Mouse (Mus musculus) CD4-positive, CD25-positive, alpha-beta regulatory T cell, adult 2 months (primary cell): ENCODE measurements around the gene Vpreb3.
A peak's percentile ranks its signal among the peaks of the same experiment; 100 is the strongest.

Source experiments
- DNase-seq: peaks from one replicate; pipeline ENCODE4 v3.0.0-alpha.2; 2012; ENCODE audit warnings: low read depth, low spot score

Vpreb3 gene

DNA sequence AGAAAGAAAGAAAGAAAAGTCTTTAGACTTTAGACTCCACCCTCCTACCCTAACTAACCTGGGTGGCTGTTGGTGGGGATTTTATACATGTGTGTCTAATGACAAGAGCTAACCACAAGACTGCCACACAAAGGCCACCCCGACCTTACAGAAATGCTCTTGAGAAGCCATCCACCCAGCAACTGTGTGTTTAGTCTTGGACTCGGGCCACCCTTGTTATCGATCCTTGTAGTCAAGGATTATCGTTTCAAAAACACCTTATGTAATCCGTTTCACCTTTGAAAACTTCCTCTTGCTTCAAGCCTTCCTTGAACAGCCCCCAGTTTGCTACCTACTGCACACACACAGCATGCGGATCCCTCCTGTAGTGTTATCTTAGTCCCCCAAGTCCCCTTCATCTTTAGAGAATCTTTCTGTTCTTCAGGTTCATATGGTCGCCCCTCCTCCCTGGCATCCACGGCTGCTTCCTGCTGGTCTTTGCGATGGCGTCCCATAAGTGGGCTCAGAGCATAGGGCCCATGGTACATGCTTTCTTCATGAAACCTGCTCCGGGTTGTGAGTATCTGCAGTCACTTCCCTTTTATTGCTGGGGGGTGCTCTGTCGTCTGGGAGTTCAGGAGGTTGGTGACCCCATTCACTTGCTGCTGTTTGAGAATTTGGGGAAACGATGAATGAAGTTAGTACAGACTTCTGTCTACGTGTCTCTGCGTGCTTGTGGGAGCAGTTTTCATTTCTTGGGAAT, at the start of gene Vpreb3:
Vpreb3 (plus strand) TSS at position 322 of the 742 bp plus-strand sequence.
- DNase-seq = no peak

DNA sequence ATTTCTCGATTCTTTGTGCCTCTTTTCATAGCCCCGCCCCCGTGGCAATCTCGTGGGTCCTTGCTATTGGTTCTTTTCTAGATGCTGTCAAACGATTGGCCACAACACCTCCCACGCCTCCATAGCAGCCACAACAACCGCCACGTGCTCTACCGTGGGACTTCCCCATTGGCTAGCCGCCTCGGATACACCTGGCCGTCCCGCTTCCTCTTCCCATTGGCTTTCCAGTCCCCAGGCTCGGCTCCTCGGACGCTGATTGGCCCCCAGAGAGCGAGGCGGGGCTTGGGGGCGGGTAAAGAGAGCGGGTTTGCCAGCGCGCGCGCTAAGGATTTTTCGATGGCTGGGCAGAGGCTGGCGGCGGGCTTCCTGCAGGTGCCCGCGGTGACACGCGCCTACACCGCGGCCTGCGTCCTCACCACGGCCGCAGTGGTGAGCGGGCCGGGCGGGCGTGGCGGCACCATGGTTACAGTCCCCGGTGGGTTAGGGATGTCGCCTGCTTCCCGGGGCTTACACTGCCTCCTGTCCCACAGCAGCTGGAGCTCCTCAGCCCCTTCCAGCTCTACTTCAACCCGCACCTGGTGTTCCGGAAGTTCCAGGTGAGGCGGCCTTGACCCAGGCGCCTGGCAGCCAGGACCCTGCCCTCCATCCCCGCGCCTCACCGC, 49.6 kb upstream of the Vpreb3 start, which contains the start of gene Derl3:
Derl3 (plus strand) TSS at position 325 of the 662 bp plus-strand sequence.
- peak; percentile 98 for DNase-seq

DNA sequence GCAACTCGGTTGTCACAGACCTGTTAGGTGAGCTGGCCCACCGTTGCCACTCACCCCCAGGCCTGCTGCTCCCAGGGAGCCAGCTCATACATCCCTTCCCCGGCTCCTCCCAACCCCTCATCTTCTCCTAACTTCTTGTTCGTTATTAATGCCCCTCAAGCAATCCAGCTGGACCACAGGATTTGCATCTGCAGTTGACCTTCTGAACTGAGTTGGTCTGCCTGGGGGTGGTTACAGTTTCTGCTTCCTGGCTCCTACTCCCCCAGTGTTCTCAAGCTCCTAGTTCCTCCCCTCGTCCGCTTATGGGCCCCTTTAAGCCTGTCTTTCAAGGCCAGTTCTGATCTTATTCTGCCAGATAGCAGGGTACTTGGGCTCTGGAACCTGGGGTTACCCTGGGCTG, 48.3 kb upstream of the Vpreb3 start:
- no peak for DNase-seq

DNA sequence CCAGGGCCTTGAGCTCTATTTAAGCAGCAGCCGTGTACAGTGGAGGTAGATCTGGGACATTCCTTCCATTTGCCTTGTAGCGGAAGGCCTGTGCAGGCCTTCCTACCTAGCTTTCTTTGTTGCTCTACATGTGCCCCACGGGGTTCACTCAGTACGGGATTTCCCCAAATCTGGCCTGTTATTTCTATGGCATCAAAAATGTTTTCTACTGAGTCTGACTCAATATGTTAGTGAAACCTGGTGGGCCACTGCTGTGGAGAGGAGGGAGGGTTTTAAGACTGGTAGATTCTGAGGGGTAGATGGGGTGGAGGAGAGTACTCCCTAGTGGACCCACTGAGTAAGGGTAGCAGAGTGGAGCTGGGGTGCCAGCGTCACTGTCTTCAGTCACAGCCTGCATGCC, 47.1 kb upstream of the Vpreb3 start:
- DNase-seq = peak; percentile 28

DNA sequence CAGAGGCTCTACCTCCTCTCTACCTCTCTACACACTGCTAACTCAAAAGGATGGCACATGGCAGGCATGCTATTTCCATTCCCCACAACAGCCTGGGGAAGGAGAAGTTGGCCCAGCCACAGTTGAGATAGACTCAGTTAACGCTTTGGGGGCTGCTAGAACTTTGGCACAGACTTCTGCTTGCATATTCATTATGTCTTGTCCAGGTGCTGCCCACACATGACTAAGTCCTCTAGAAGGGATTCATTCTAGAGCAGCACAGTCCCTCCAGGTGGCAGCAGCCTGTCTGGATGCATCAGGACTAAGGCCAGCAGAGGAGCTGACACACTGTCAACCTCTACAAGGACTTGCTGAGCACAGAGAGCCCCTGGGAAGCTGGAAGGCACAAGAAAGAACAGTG, 46.6 kb upstream of the Vpreb3 start:
- no peak for DNase-seq

DNA sequence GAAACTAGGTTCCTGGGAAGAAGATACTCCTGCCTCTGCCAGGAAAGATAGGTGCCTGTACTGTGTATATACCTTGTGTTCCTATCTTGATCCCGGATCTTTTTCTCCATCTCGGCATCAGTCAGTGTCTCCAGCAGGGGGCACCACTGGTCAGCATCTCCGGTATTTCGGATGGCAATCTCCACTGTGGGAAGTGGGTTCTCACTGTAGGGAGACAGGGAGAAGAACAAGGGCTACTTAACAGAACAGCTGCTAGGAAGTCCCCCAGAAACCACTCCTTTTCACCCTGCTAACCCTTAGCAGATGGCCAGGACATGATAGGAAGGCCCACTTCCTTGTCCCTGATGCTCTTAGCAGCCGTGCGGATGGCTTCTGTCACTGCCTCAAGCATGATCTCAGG, 45.5 kb upstream of the Vpreb3 start:
- DNase-seq = peak; percentile 68

DNA sequence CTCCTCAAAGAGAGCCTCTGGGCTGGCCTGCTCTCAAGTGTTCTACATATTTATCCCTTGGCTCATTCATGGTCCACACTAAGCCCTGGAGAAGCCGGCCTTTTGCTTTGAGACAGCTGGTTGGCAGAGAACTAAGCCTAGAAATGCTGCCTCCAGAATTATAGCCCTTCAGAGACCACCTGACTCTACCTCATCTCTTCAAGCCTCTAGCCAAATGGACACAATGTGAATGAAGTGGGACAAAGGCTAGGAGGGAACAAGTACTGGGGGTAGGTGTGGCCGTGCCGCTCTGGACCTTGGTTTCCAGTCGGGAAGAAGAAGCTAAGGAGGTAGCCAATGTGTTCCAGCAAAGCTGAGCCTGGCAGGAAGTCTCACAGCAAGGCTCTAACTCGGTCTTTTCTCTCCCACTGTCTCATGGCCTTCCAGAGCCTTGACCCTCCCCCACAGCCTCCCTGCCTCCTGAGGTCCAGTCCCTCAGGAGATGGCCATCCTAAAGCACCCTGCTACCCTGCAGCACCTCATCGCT, 44.8 kb upstream of the Vpreb3 start:
- no peak for DNase-seq

DNA sequence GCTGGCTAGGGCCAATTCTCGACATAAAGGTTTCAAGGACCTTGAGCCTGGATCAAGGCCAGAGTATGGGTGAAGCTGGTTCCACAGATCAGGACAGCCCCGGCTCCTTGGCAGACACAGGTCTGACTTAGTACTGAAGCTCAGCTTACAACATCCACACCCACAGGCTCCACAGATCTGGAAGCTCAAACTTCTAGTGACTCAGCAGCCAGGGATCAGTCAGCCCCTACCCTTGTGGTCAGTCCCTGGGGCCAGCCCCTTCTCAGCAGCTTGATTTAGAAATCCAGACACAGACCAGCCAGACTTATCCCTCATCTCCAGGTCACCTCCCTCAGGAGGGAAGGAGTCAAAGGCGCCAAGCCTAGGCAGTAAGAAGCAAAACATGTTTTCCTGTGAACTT, 44.0 kb upstream of the Vpreb3 start:
- no peak for DNase-seq

DNA sequence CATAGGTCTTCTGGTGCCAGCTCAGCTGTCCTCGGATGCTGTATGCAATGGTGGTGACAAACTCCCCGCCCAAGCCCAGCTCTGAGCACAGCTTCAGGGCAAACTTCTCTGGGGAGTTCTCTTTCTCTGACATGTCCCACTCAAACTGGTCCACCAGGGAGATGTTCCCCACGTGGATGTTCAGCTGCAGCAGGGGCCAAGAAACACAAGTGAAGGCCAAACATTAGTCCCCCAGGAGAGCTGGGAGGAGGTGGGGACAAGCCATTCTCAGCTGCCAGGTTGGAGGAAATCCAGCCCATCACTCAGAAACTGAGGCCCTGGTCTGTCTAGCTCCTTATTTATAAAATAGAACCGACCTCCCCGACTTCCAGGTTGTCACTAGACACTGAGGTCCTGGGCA, 38.5 kb upstream of the Vpreb3 start:
- no peak for DNase-seq

DNA sequence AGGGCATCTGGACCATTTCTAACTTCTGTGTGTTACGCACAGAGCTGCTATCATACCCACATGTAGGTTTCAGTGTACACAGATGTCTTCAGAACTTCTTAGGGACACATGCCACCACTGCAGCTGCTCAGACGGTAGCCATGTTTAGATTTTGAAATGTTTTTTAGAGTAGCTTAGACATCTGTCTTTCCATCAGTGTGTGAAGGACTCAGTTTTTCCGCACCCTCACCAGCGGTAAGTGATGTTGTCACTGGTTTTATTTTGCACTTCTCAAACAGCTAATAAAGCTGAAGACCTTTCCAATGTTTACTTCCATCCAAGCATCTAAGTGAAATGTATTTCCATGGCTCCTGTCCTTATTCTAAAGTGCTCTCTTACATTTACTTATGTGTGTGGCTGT, 36.0 kb upstream of the Vpreb3 start:
- DNase-seq = no peak

DNA sequence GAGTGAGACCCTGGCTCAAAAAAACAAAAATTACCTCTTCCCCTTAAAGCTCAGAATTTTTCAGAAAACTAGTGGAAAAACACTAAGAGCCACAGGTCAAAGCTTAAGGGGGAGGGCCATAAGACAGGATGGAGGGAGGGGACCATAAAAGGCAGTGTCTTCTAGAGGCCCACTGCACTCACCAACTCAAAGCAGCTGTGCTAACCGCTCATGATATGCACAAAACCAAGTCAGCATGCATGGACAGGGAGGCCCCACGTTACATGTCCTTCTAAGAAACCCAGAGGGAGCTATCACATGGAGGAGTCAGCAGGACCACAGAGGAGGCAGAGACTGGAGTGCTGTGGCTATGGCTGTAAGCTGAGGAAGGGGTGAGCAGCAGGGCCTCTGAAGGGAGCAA, 32.2 kb upstream of the Vpreb3 start:
- no peak for DNase-seq

DNA sequence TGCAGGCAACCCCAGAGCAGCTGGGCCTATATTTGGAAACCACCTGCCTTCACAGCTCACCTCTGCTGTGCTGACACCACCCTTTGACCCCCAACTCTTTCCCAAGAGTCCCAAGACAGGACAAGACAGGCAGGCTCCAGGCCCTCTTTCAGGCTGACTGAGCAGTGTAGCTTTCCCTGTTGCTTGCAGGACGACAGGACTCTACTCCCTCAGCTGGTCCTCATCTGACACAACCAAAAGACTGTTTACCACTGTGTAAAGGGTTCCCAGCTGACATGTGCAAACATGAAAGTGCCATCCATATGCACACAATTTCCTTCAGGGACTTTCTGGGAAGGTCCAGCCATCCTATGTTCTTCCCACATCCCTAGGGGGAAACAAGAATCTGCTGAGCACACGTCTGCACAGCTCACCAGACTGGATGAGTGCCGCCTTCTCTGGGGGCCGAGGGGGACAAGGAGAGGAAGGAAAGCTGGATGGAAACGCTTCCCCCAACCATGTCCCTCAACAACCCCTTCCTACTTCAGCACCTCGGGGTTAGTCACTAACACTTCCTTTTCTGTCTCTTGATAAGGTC, 29.8 kb upstream of the Vpreb3 start:
- no peak for DNase-seq

DNA sequence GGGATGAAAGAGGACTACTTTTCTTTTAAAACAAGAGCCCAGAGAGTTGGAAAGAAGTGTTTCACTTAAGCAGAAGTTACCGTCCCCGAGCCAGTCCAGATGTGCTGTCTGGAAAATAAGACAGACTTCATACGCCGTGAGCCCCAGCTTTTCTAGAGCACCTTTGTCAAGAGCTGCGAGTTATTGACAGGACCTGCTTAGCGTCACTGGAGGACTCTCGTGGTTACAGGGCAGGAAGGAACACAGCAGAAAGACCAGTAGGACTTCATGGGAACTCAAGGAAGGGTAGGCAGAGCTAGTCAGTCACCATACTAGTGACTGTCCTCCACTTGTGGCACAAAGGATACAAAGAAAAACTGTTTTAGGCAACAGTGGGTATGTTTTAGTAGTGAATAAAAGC, 27.3 kb upstream of the Vpreb3 start:
- no peak for DNase-seq

DNA sequence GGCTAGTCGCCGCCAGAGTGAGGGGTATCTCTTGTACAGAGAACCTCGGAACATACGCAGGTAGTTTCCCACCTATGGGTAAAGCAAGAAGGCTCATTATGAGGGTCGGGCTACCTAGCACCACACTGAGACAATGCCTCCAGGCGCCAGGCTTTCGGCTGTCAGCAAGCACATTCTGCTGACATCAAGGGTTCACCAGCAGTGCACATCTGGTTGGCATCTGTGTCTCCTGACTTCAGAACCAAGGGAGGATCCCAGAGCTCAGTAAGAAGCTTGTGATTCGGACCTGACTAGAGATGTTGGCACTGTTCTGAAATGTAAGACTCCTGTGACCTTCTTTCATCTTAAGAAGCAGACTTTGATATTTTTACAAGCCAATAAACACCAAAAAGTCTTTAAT, 26.0 kb upstream of the Vpreb3 start:
- DNase-seq = no peak

DNA sequence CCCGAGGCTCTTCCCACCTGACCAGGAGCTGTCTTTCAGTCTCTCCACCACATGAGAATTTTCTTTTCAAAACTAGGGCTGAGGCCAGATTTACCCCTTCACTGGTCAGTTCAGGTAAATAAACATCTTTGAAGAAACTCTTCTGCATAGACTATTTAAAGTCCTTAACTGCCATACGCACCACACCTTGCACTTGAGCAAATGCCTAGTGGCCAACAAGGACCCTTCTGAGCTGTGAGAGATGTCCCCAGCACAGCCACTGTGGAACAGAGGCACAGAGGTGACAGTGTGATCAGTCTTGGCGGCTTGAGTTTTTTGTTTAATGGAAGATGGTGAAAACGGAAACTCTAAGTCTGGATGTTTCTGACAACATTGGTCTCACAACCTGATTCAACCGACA, 23.8 kb upstream of the Vpreb3 start:
- DNase-seq = no peak

DNA sequence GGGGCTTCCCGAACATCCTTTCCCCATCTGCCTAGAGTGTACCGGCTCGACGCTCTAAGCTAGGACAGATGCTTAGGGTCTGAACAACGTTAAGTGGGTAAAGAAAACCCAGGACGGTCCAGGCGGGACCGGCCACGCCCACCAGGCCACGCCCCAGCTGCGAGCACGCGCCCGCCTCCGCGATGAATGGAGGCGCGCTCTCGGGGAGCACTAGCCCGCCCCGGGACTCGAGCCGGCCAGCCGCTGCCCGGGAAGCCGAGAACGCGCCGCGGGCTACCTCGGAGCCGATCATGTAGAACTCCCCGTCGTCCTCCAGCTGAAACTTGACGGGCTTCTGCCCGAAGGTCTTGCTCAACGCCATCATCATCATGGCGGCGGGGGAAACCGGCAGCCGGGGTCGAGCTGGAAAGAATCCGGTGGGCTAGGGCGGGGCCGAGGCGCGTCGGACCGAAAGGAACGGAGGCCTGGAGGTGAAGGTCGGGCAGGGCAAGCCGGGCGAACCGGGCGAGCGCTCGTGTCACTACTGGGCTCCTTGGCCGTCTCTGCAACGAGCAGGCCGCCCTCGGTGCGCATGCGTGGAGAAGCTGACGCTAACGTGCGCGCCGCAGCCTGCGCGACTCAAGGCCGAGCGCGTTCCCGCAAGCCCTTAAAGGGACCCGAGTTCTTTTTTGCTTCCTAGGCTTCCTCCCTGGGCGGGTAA, 21.7 kb upstream of the Vpreb3 start, which contains the start of gene Smarcb1:
Smarcb1 (minus strand) TSS at position 592 of the 700 bp plus-strand sequence.
- DNase-seq = peak; percentile 98

DNA sequence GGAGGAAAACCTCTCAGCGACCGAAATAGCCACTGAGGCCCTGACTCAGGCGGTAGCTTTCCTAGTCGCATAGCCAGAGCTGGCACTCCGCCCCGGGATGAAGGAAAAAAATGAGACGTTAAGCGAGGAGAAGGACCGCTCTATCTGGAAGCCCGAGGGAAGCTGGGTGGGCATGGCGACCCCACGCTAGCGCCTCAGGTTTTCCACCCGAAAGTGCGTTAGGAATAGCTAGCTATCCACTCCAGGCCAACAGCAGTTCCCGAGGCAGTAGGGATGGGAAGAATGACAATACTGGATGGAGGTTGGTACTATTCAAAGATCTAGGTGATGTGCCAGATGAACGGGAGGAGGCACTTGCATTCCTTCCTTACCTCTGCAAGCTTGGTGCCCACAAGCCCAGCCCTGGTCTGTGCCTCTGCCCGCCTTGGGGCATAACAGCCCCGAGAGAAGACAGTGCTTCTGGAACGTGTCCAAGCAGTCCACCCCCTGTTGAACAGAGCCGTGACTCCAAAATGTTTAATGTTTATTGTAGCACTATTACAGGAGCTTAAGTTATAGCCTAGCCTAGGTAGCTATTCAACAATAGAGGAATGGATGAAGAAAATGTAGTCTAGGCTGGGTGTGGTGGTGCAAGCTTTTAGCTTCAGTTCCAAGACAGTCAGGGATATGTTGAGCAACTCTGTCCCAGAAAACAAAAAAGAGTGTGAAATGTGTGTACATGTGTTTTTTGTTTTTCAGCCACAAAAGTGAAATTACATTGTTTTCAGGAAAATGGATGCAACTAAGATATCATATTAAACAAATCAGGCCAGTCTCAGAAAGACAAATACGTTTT, 20.9 kb upstream of the Vpreb3 start:
- peak; percentile 29 for DNase-seq

DNA sequence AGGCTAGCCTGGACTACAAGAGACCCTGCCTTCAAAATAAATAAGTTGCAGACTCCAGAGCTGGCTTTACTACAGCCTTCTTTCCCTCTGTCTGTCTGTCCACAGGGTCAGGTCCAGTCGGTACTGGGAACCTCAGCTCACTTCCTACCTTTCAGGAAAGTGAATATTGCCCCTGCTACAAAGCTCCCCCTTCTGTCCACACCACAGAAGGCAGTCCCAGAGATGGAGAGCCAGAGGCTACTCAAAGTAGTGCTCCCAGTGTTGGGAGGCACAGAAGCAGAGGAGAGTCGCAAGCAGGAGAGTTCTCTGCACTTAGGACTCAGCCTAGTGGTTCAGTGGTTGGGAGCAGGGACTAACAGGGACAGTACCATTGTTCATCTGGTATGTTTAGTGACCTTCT, 18.5 kb upstream of the Vpreb3 start:
- peak; percentile 32 for DNase-seq

DNA sequence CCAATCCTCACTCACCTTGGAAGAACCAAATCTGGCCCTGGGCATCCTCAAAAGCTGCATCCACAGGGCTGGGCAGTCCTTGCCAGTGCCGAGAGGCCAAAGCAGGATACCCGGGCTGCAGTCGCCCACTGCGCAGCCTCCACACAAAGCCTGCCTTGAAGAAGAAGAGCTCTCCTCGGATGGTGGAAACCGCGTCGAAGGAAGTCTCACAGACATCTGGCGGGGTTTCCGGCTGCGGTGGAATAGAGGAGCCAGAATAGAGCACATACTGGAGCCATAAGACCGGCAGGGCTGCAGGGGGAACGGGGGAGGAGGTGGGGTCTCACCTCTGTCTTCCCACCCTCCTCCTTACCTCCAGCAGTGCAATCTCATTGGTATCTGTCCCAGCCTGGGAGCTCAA, 16.5 kb upstream of the Vpreb3 start:
- peak; percentile 53 for DNase-seq

DNA sequence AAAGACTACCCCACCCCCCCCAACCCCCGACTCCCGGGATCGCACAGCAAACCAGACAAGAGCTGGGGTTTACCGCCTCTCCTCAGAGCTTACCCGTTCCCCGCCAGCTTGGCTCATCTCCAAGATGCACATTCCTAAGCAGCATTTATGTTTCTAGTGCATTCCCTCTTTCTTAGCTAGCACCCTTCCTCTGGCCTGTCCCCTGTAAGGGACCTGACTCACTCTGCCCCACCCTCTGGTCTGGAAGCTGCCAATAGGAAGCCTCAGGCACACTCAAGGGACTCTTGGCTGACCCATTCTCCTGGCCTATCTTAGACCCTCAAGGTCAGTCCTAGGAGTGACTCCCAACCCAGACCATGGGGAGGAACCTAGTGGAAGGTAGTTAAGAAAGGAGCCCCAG, 12.6 kb upstream of the Vpreb3 start:
- no peak for DNase-seq

DNA sequence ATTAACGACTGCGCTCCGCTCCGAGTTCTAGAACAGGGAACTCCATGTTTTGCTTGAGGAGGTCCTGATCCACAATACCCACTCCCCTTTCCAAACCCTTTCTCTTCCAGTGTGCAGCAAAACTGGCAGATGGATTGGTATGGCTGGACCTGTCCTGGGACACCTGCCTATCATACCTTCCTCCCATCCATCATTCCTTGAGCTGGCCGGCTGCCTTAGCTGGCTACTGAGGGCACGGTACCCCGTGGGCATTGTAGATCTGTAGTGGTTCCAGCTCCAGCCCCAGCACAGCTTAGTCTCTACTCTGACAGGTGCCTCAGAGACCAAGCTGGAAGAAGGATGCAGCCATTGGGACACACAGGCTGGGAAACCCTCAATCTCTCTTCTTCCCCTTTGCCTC, 11.5 kb upstream of the Vpreb3 start:
- DNase-seq = no peak
